Mouse (Mus musculus) CH12.LX (cell line): Measurements from ENCODE around the gene Gm6408. TPM values are rescaled to one million over a fixed set of nuclear protein-coding genes. Genes with fewer than 3 reads are reported as not detected.

ENCODE experiments used
- DNase-seq: peaks from one replicate; pipeline ENCODE4 v3.0.0-alpha.2; 2013; ENCODE audit errors: extremely low read depth
- H3K27ac ChIP-seq: 2 replicates; pipeline ENCODE4 v1.5.1; 2012; ENCODE audit warnings: low read depth, mild to moderate bottlenecking, control low read depth, moderate library complexity; ENCODE audit not compliant: insufficient read depth
- H3K27me3 ChIP-seq: replicated peaks from 2 replicates; pipeline ENCODE3; 2012; ENCODE audit warnings: inconsistent platforms
- H3K36me3 ChIP-seq, 2 experiments: replicated peaks in 1 of 2; 2 replicates each; pipeline versions ENCODE3 to v1.6.1; 2012; ENCODE audit warnings: inconsistent platforms in 1 of 2, low read length in 1 of 2, mild to moderate bottlenecking in 1 of 2, mixed read lengths in 1 of 2, moderate library complexity in 1 of 2; ENCODE audit not compliant: control insufficient read depth in 1 of 2, insufficient read depth in 1 of 2
- H3K4me1 ChIP-seq, 2 experiments: 2 replicates each; pipeline ENCODE4 v1.6.1; 2012; ENCODE audit warnings: inconsistent platforms in 1 of 2, moderate library complexity in 1 of 2; ENCODE audit not compliant: insufficient read depth in 2 of 2, control insufficient read depth in 1 of 2
- H3K4me2 ChIP-seq: 2 replicates; pipeline ENCODE4 v1.6.1; 2012; ENCODE audit warnings: low read depth, mild to moderate bottlenecking, control low read depth; ENCODE audit not compliant: poor library complexity, insufficient read depth, severe bottlenecking
- H3K4me3 ChIP-seq, 3 experiments: fragments of 150-350 bp in 1 of 3; sonication (generic) in 1 of 3; replicated peaks in 1 of 3; 2 replicates each; pipeline versions ENCODE3 to v1.5.1; 2011 to 2012; ENCODE audit warnings: low read depth in 2 of 3, low read length in 2 of 3, mild to moderate bottlenecking in 2 of 3, moderate library complexity in 2 of 3, control low read depth in 1 of 3, improper control_type of control experiment in 1 of 3, inconsistent platforms in 1 of 3, mixed read lengths in 1 of 3; ENCODE audit not compliant: poor library complexity in 1 of 3
- H3K79me2 ChIP-seq: replicated peaks from 2 replicates; pipeline ENCODE4 v1.6.1; 2012; ENCODE audit warnings: mild to moderate bottlenecking, moderate library complexity; ENCODE audit not compliant: control insufficient read depth, poor library complexity, insufficient read depth, severe bottlenecking; ENCODE audit errors: extremely low read depth
- H3K9ac ChIP-seq: 2 replicates; pipeline ENCODE4 v1.6.1; 2012; ENCODE audit warnings: low read depth, mild to moderate bottlenecking, control low read depth, moderate library complexity; ENCODE audit not compliant: insufficient read depth
- H3K9me3 ChIP-seq: replicated peaks from 2 replicates; pipeline ENCODE3; 2012; ENCODE audit warnings: low read length, inconsistent platforms, mixed read lengths
- CHD1 ChIP-seq: IDR thresholded peaks from 2 replicates; pipeline ENCODE4 v1.6.1; 2012; ENCODE audit warnings: low read depth, low read length, improper control_type of control experiment, inconsistent platforms
- E2F4 ChIP-seq: IDR thresholded peaks from 2 replicates; pipeline ENCODE4 v1.6.1; 2011; ENCODE audit warnings: low read depth, low read length, improper control_type of control experiment; ENCODE audit not compliant: insufficient replicate concordance
- EP300 ChIP-seq: IDR thresholded peaks from 2 replicates; pipeline ENCODE4 v1.6.1; 2011; ENCODE audit warnings: low read length, improper control_type of control experiment
- ETS1 ChIP-seq: conservative IDR thresholded peaks from 2 replicates; pipeline ENCODE4 v1.6.1; 2012; ENCODE audit warnings: low read depth, mild to moderate bottlenecking, inconsistent platforms, low read length, improper control_type of control experiment, moderate library complexity
- GABPA ChIP-seq: IDR thresholded peaks from 2 replicates; pipeline ENCODE4 v1.6.1; 2012; ENCODE audit warnings: low read depth, low read length, improper control_type of control experiment, inconsistent platforms; ENCODE audit not compliant: insufficient replicate concordance
- HCFC1 ChIP-seq: IDR thresholded peaks from 2 replicates; pipeline ENCODE4 v1.6.1; 2012; ENCODE audit warnings: low read depth, mild to moderate bottlenecking, inconsistent platforms, low read length, improper control_type of control experiment
- JUN ChIP-seq: IDR thresholded peaks from 2 replicates; pipeline ENCODE4 v1.6.1; 2011; ENCODE audit warnings: low read depth, mild to moderate bottlenecking, low read length, improper control_type of control experiment, moderate library complexity; ENCODE audit not compliant: insufficient read depth
- MAFK ChIP-seq: IDR thresholded peaks from 2 replicates; pipeline ENCODE4 v1.6.1; 2011; ENCODE audit warnings: low read length, improper control_type of control experiment; ENCODE audit not compliant: insufficient replicate concordance
- MAZ ChIP-seq: IDR thresholded peaks from 2 replicates; pipeline ENCODE4 v1.6.1; 2012; ENCODE audit warnings: low read depth, mild to moderate bottlenecking, inconsistent platforms, low read length, improper control_type of control experiment, moderate library complexity
- MEF2A ChIP-seq: IDR thresholded peaks from 2 replicates; pipeline ENCODE4 v1.6.1; 2014; ENCODE audit warnings: low read depth, mild to moderate bottlenecking, inconsistent platforms, low read length, improper control_type of control experiment, borderline replicate concordance
- MXI1 ChIP-seq: IDR thresholded peaks from 2 replicates; pipeline ENCODE4 v1.6.1; 2011; ENCODE audit warnings: mild to moderate bottlenecking, low read depth, low read length, improper control_type of control experiment
- NELFE ChIP-seq: IDR thresholded peaks from 2 replicates; pipeline ENCODE4 v1.6.1; 2011; ENCODE audit warnings: low read depth, low read length, improper control_type of control experiment
- NRF1 ChIP-seq: IDR thresholded peaks from 2 replicates; pipeline ENCODE4 v1.6.1; 2014; ENCODE audit warnings: low read depth, mild to moderate bottlenecking, inconsistent platforms, low read length, improper control_type of control experiment, moderate library complexity
- PAX5 ChIP-seq: IDR thresholded peaks from 2 replicates; pipeline ENCODE4 v1.6.1; 2012; ENCODE audit warnings: low read length, inconsistent platforms, mixed read lengths
- POLR2A ChIP-seq: IDR thresholded peaks from 2 replicates; pipeline ENCODE4 v1.6.1; 2011; ENCODE audit warnings: low read depth, mild to moderate bottlenecking, improper control_type of control experiment, low read length
- RAD21 ChIP-seq: IDR thresholded peaks from 2 replicates; pipeline ENCODE4 v1.6.1; 2011; ENCODE audit warnings: low read depth, mild to moderate bottlenecking, low read length, improper control_type of control experiment, moderate library complexity
- RCOR1 ChIP-seq: conservative IDR thresholded peaks from 2 replicates; pipeline ENCODE4 v1.6.1; 2012; ENCODE audit warnings: low read depth, mild to moderate bottlenecking, inconsistent platforms, low read length, improper control_type of control experiment
- SIN3A ChIP-seq: IDR thresholded peaks from 2 replicates; pipeline ENCODE4 v1.6.1; 2012; ENCODE audit warnings: low read length, improper control_type of control experiment, inconsistent platforms
- TBP ChIP-seq: conservative IDR thresholded peaks from 2 replicates; pipeline ENCODE4 v1.6.1; 2011; ENCODE audit warnings: low read depth, low read length, improper control_type of control experiment
- TCF12 ChIP-seq: IDR thresholded peaks from 2 replicates; pipeline ENCODE4 v1.6.1; 2014; ENCODE audit warnings: low read depth, mild to moderate bottlenecking, inconsistent platforms, low read length, improper control_type of control experiment
- USF1 ChIP-seq: IDR thresholded peaks from 2 replicates; pipeline ENCODE4 v1.6.1; 2014; ENCODE audit warnings: low read depth, mild to moderate bottlenecking, inconsistent platforms, low read length, improper control_type of control experiment
- ZKSCAN1 ChIP-seq: IDR thresholded peaks from 2 replicates; pipeline ENCODE4 v1.6.1; 2012; ENCODE audit warnings: low read depth, inconsistent platforms, low read length, improper control_type of control experiment, borderline replicate concordance
- ZNF384 ChIP-seq: IDR thresholded peaks from 2 replicates; pipeline ENCODE4 v1.6.1; 2012; ENCODE audit warnings: low read depth, low read length, improper control_type of control experiment, inconsistent platforms
- dilution Hi-C: fragments of 300-500 bp; cut with MboI; formaldehyde crosslinking; loops from 2 replicates; pipeline ENCODE4 v1.14.3; 2020; ENCODE audit warnings: low sequenced_read_pairs; ENCODE audit not compliant: extremely low pct_unique_long_range_greater_than_20kb, extremely low pct_ligation_motif_present
- in situ Hi-C: fragments of 300-500 bp; cut with MboI; formaldehyde crosslinking; loops from 3 replicates; pipeline ENCODE4 v1.14.3; 2019; ENCODE audit warnings: low sequenced_read_pairs, low pct_ligation_motif_present, low pct_unique_long_range_greater_than_20kb, mixed read lengths
- polyA plus RNA-seq: library from polyadenylated mRNA; unstranded; fragments of >175 nt; gene quantifications from 2 replicates; pipeline ENCODE4 v1.2.1, GENCODE M21; 2012; ENCODE audit warnings: low read depth; ENCODE audit not compliant: insufficient read length
- total RNA-seq, 2 experiments: library from RNA; depleted of rRNA; stranded (reverse); fragments of 300-350 nt in 1 of 2; fragments of >200 nt in 1 of 2; gene quantifications; 2 replicates each; pipeline ENCODE4 v1.2.3; 2012 to 2014

The Gm6408 gene
- total and polyA plus RNA-seq, 3 experiments: not detected

GRCm38 (mm10) chr5:146451592-146452254 is 30.0 kb upstream of the Gm6408 start:
- Histone ChIP-seq H3K4me3 (no peak overlapping the region), H3K79me2 (no peaks in the 10 kb centered on the region), H3K4me1 (no peaks in the 10 kb centered on the region; a peak in 1 of 4 replicates), H3K4me2 (no peak overlapping the region), H3K27me3 (peaks cover 50% of the 10 kb centered on the region), H3K9me3 (no peaks in the 10 kb centered on the region), H3K27ac (no peak overlapping the region)
- DNase-seq: no peak
- dilution Hi-C loops: no loop called here
- no peak for TF ChIP-seq E2F4
- TF ChIP-seq PAX5: no peak
- TF ChIP-seq MEF2A: no peak
- TF ChIP-seq CHD1: no peak
- TF ChIP-seq TBP: no peak
- TF ChIP-seq MAZ: no peak
- TF ChIP-seq USF1: no peak
- TF ChIP-seq MXI1: no peak
- no peak for TF ChIP-seq TCF12
- no peak for TF ChIP-seq SIN3A
- no peak for TF ChIP-seq ETS1
- TF ChIP-seq RAD21: no peak
- no peak for TF ChIP-seq NRF1
- TF ChIP-seq MAFK: no peak
- no peak for TF ChIP-seq RCOR1
- no peak for TF ChIP-seq JUN
- TF ChIP-seq GABPA: no peak
- no peak for TF ChIP-seq NELFE
- TF ChIP-seq, all 38 proteins: peak for 0
- H3K36me3 ChIP-seq: no peaks in the 10 kb centered on the region
- in situ Hi-C loops: loop anchor here (25.0 kb wide), 1 partner anchor 264 kb away; the partner anchor contains the start of gene 1700001J03Rik
- H3K9ac ChIP-seq: no peak overlapping the region

- dilution Hi-C loops (no loop called here), in situ Hi-C loops (loop anchor here (25.0 kb wide), 1 partner anchor 266 kb away; the partner anchor contains the start of gene 1700001J03Rik)
- Histone ChIP-seq H3K9ac (no peak overlapping the region), H3K9me3 (no peaks in the 10 kb centered on the region), H3K4me1 (no peaks in the 10 kb centered on the region; a peak in 1 of 4 replicates), H3K27ac (no peak overlapping the region), H3K4me2 (no peak overlapping the region), H3K27me3 (peaks cover 48% of the 10 kb centered on the region), H3K4me3 (no peak overlapping the region), H3K79me2 (no peaks in the 10 kb centered on the region), H3K36me3 (no peaks in the 10 kb centered on the region)
- no peak for TF ChIP-seq MAZ
- TF ChIP-seq POLR2A: no peak
- TF ChIP-seq ZKSCAN1: no peak
- no peak for TF ChIP-seq JUN
- no peak for TF ChIP-seq HCFC1
- no peak for TF ChIP-seq ZNF384
- TF ChIP-seq TBP: no peak
- TF ChIP-seq EP300: no peak
- TF ChIP-seq CHD1: no peak
- DNase-seq: no peak
Observed at GRCm38 (mm10) chr5:146453556-146453955, 28.2 kb upstream of the Gm6408 start.
